Mouse (Mus musculus) forebrain, embryonic 16.5 days (tissue): ENCODE measurements around the gene Scn1b. TPM values are rescaled to one million over a fixed set of nuclear protein-coding genes. Genes with fewer than 3 reads are reported as not detected.

ENCODE experiments used
- ATAC-seq: fragments of 200-750 bp; cut with Nextera tagmentation; 2 replicates; pipeline ENCODE4 v1.8.0; 2017; ENCODE audit warnings: mild to moderate bottlenecking, moderate library complexity
- H3K27ac ChIP-seq: fragments of 300-500 bp; sonication (generic); 2 replicates; pipeline ENCODE4 v1.5.1; 2014; ENCODE audit warnings: low read length, control low read depth
- H3K27me3 ChIP-seq: fragments of 300-500 bp; sonication (generic); replicated peaks from 2 replicates; pipeline ENCODE4 v1.6.1; 2014; ENCODE audit warnings: low read length; ENCODE audit not compliant: control insufficient read depth, insufficient read depth
- H3K36me3 ChIP-seq: fragments of 300-500 bp; sonication (generic); 2 replicates; pipeline ENCODE4 v1.6.1; 2014; ENCODE audit not compliant: control insufficient read depth, insufficient read depth
- H3K4me1 ChIP-seq: fragments of 300-500 bp; sonication (generic); replicated peaks from 2 replicates; pipeline ENCODE4 v1.6.1; 2014; ENCODE audit warnings: low read length; ENCODE audit not compliant: control insufficient read depth, insufficient read depth
- H3K4me2 ChIP-seq: fragments of 300-500 bp; sonication (generic); 2 replicates; pipeline ENCODE4 v1.6.1; 2014; ENCODE audit warnings: mild to moderate bottlenecking, low read length, control low read depth
- H3K4me3 ChIP-seq: fragments of 300-500 bp; sonication (generic); replicated peaks from 2 replicates; pipeline ENCODE4 v1.5.1; 2014; ENCODE audit warnings: mild to moderate bottlenecking, low read length, control low read depth
- H3K9ac ChIP-seq: fragments of 300-500 bp; sonication (generic); replicated peaks from 2 replicates; pipeline ENCODE4 v1.6.1; 2014; ENCODE audit warnings: low read depth, low read length, control low read depth
- H3K9me3 ChIP-seq: fragments of 300-500 bp; sonication (generic); 2 replicates; pipeline ENCODE4 v1.6.1; 2016; ENCODE audit warnings: low read length; ENCODE audit not compliant: control insufficient read depth
- WGBS: fragments of 180-500 bp; shearing (Covaris S2); extraction: QIAGEN DNeasy Blood & Tissue Kit; methylation state at CpG from one replicate; pipeline ENCODE4 v1.1.7; 2014; 5-methylcytosine and 5-hydroxymethylcytosine counted together
- polyA plus RNA-seq: library from polyadenylated mRNA; unstranded; fragments of >200 nt; fragmentation: Nextera tagmentation; extraction: Ambion mirVana; gene quantifications from 2 replicates; pipeline ENCODE4 v1.2.1, GENCODE M21; 2015

Gene Scn1b
- 4.1 and 5.3 TPM in 2 replicates for polyA plus RNA-seq

DNA sequence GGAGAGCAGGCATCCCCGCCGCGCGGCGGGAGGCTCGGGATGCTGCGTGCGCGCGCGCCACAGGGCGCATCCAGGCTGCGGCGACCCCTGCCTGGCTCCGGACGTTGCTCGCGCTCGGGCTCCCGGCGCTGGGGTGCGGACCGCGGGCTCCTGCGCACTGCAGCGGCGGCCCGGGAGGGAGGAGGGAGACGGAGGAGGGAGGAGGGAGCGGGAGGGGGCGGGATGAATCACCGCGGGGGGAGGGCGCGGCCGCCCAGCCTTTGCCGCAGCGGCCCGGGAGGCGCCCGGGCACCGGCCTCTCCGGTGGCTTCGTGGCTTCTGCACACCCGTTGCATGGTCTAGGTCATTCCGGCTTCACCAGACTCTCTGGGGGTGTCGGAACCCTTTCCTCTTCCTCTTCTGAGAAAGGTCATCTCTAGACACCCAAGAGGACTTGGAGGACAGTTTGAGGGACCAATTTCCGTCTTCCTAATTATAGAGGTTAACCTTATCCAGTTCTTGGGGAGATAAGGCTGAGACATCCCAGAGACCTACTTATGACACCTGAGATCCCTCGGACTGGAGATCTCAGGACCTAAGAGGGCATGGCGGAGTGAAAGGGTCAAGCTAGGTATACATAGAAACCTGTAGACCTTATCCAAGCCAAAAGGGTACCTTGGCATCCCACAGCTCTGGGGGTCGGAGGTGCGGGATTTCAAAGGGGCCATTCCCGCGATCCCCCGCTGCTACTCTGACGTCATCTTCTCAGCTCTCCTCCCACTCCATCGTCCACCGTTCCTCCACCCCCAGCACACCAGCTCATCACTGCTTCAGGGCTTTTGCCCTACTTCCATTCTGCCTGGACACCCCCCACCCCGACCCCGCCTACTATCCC lies at the start of gene Scn1b:
Gene Scn1b, minus strand, starts transcription at position 153 of the 874 bp plus-strand sequence.
- Histone ChIP-seq H3K27me3 (peaks cover 27% of the 10 kb centered on the region), H3K36me3 (peaks cover 36% of the 10 kb centered on the region), H3K27ac (no peak within 1 kb of the TSS), H3K9me3 (no peaks in the 10 kb centered on the region), H3K4me2 (peak within 1 kb of the TSS; percentile 84), H3K9ac (peak within 1 kb of the TSS; percentile 71), H3K4me1 (peaks cover 12% of the 10 kb centered on the region), H3K4me3 (peak within 1 kb of the TSS; percentile 56)
- peak; percentile 42 for ATAC-seq
- 4% methylated on average over 38 of the region's 60 CpGs for WGBS

DNA sequence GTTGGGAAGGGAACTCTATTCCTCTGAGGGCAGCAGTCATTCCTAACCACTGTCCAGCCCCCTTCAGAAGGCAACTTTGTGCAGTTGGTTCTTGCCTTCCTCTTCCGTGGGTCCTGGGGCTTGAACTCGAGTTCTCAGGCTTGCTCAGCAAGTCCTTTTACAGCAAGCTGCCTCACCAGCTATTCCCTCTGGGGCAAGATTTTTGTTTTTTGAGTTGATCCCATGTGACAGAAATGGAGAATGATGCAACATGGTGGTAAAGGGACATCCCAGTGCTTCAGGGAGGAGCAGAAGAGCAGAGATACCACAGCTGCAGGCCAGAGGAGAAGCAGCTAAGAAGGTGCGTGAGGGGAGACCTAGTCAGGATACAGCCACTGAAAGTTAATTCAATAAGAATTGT lies 48.3 kb upstream of the Scn1b start:
- no peak for ATAC-seq
- Histone ChIP-seq H3K4me2 (no peak overlapping the region), H3K27me3 (no peaks in the 10 kb centered on the region), H3K4me3 (no peak overlapping the region), H3K9me3 (no peaks in the 10 kb centered on the region), H3K4me1 (no peaks in the 10 kb centered on the region), H3K36me3 (no peaks in the 10 kb centered on the region), H3K27ac (no peak overlapping the region), H3K9ac (no peak overlapping the region)
- 83% methylated on average over 3 of the region's 3 CpGs for WGBS

DNA sequence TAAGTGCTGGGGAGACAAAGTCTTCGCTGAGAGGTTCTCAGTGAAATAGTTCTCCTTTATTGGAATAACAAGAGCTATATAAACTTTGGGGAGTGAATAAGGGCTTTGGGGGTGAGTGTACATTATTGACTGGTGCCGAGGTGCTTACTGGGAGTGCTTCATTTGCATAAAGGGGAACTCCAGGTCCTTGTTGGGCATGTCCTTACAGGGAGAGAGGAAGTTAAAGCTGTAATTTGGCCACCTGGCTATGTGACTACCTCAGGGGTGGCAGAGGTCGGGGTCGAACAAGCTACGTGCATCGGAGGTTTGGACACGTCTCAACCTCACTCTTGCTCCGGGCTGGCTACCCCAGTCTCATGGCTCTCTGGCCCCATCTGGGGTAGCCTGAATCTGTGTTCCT lies 47.7 kb upstream of the Scn1b start:
- no peaks in the 10 kb centered on the region for H3K27me3 ChIP-seq
- no peak for ATAC-seq
- no peak overlapping the region for H3K4me2 ChIP-seq
- H3K4me3 ChIP-seq, result no peak overlapping the region
- 81% methylated on average over 8 of the region's 8 CpGs for WGBS
- no peaks in the 10 kb centered on the region for H3K36me3 ChIP-seq
- no peaks in the 10 kb centered on the region for H3K9me3 ChIP-seq
- H3K9ac ChIP-seq, result no peak overlapping the region
- no peak overlapping the region for H3K27ac ChIP-seq
- H3K4me1 ChIP-seq, result no peaks in the 10 kb centered on the region

DNA sequence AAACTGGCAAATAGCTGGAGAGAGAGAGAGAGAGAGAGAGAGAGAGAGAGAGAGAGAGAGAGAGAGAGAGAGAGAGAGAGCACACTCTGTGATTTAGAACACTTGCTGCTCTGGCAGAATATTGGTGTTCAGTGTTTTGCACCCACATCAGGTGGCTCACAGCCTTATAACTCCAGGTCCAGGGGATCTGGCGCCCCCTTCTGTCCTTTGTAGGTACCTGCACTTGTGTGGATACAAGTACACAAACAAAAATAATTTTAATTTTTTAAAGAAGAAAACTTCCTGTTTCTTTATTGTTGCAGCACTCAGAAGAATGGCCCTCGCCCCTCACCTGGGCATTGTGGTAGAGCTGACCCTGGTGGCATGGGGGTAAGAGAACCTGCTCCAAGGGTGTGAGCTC lies 45.4 kb upstream of the Scn1b start:
- H3K36me3 ChIP-seq, result no peaks in the 10 kb centered on the region
- no peak overlapping the region for H3K4me3 ChIP-seq
- H3K27me3 ChIP-seq, result no peaks in the 10 kb centered on the region
- no peak overlapping the region for H3K27ac ChIP-seq
- H3K9me3 ChIP-seq, result no peaks in the 10 kb centered on the region
- no peak overlapping the region for H3K9ac ChIP-seq
- ATAC-seq, result no peak
- WGBS, result 14% methylated on average over 2 of the region's 2 CpGs
- H3K4me1 ChIP-seq, result no peaks in the 10 kb centered on the region
- no peak overlapping the region for H3K4me2 ChIP-seq

DNA sequence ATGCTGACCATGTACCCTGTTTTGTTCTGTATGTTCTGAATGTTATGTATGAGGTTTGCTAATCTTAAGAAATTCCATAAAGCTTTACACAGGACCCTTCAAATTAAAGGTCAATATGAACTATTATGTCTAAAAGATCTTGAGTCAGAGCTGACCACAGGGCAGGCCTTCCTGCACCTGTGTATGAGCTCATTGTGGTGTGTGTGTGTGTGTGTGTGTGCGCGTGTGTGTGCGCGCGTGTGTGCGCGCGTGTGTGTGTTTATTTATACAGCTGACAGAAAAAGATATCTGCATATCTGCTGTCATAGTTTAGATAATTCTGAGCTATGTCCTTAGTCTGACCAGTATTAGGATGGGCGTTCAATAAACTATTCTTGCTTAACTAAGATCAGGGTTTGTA lies 43.7 kb upstream of the Scn1b start:
- H3K4me3 ChIP-seq, result no peak overlapping the region

DNA sequence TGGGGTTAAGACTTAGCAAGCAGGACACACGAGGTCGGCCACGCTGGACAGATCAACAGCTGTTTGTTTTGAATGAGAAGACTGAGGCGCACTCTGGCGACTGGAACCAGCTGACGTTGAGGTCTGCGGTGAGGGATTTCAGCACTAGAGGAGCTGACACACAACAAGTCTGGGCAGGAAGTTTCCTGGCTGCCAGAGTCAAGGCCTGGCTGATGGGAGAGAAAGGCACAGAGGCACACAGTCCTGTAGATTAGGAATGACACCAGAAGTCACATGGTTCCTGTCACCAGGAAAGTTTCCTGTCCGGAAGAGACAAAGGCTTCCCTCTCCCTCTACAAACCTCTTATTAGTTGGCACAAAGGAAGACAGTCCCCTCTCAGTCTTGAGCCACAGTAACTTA lies 41.6 kb upstream of the Scn1b start:
- Histone ChIP-seq H3K4me2 (no peak overlapping the region), H3K27ac (no peak overlapping the region), H3K4me1 (no peaks in the 10 kb centered on the region), H3K9me3 (no peaks in the 10 kb centered on the region), H3K9ac (no peak overlapping the region), H3K36me3 (no peaks in the 10 kb centered on the region), H3K4me3 (no peak overlapping the region), H3K27me3 (no peaks in the 10 kb centered on the region)
- WGBS, result 76% methylated on average over 8 of the region's 8 CpGs
- ATAC-seq, result no peak

More for the DNA sequence above, 43.7 kb upstream of the Scn1b start:
- no peaks in the 10 kb centered on the region for H3K27me3 ChIP-seq
- H3K4me1 ChIP-seq, result no peaks in the 10 kb centered on the region
- H3K27ac ChIP-seq, result no peak overlapping the region
- no peaks in the 10 kb centered on the region for H3K9me3 ChIP-seq
- H3K9ac ChIP-seq, result no peak overlapping the region
- no peak for ATAC-seq
- H3K36me3 ChIP-seq, result no peaks in the 10 kb centered on the region
- no peak overlapping the region for H3K4me2 ChIP-seq
- WGBS, result 96% methylated on average over 9 of the region's 9 CpGs

DNA sequence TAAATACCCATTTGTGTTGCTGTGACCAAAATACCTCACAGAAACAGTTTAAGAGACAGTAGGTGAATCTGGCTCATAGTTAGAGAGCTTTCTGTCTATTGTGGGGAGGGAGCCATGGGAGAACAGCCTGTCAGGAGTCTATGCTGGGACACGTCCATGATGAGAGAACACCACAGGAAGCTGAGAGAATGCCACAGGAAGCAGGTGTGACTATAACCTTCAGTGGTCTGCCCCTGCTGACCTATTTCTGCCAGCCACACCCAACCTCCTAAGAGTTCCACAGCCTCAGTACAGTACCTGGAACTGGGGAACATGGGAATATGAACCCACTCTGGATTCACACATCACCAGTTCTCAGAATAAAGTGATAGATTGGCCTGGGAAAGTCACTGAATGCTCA lies 37.9 kb upstream of the Scn1b start:
- WGBS, result 43% methylated on average over 1 of the region's 1 CpGs
- no peaks in the 10 kb centered on the region for H3K9me3 ChIP-seq
- no peak overlapping the region for H3K4me3 ChIP-seq
- no peaks in the 10 kb centered on the region for H3K4me1 ChIP-seq
- H3K36me3 ChIP-seq, result no peaks in the 10 kb centered on the region
- no peak overlapping the region for H3K4me2 ChIP-seq
- no peak overlapping the region for H3K9ac ChIP-seq
- H3K27me3 ChIP-seq, result no peaks in the 10 kb centered on the region
- ATAC-seq, result no peak
- no peak overlapping the region for H3K27ac ChIP-seq

DNA sequence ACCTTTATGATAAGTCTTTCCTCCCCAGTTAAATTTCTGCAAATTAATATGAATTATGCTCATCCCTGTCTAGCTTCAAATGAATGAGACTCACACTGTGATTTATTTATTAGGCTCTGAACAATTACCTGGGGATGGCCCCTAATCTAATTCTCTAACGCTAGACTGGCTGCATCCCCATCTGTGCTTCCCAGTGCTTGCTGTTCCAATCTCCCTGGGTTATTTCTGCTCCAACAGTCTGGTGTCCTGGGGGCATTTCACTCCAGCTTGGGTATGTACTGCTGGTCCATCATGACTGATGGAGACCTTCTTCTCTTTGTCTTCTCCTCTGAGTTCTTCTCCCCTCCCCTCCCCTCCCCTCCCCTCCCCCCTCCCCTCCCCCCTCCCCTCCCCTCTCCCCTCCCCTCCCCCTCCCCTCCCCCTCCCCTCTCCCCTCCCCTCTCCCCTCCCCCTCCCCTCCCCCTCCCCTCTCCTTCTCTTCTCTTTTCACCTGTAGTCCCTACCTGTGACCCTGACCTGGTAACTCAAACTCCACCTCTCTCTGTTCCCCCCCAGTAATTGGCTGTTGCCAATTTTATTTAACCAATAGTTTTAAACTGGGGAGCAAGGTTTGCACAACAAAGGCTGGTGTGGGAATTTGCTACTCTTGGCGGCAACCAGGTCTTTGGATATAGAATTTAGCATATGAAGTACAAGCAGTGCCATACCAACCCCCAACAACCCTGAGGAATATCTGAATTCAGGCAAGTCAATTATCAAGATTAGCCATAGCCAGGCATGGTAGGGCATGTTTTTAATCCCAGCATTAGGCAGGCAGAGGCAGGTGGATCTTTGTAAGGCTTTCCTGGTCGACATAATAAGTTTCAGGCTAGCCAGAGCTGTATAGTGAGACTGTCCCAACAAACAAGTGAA lies 37.1 kb upstream of the Scn1b start:
- Histone ChIP-seq H3K27ac (no peak overlapping the region), H3K36me3 (no peaks in the 10 kb centered on the region), H3K9ac (no peak overlapping the region), H3K4me3 (no peak overlapping the region), H3K9me3 (no peaks in the 10 kb centered on the region), H3K4me1 (no peaks in the 10 kb centered on the region), H3K27me3 (no peaks in the 10 kb centered on the region), H3K4me2 (no peak overlapping the region)
- ATAC-seq, result no peak
- WGBS, result 65% methylated on average over 3 of the region's 3 CpGs

DNA sequence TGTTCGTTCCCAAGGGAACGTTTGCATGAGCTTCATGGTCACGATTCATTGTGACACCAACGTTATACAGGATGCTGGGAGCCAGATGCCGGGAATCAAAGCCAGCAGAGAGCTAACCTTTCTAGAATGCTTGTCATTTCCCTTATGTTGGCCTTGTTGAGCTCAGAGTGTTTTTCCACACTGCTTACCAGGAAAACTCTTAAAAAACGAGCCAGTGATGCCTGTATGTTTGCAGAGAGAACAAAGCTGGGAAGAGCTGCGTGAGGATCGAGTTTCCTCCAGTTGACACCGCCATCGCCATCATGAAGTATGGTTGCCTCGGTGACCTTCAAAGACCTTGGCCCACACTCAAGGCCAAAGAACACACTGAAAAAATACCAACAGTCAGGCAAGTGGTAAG lies 35.5 kb upstream of the Scn1b start:
- Histone ChIP-seq H3K4me1 (no peaks in the 10 kb centered on the region), H3K4me3 (no peak overlapping the region), H3K9me3 (no peaks in the 10 kb centered on the region), H3K27me3 (no peaks in the 10 kb centered on the region), H3K4me2 (no peak overlapping the region), H3K36me3 (no peaks in the 10 kb centered on the region), H3K27ac (no peak overlapping the region), H3K9ac (no peak overlapping the region)
- no peak for ATAC-seq
- WGBS, result 79% methylated on average over 11 of the region's 11 CpGs
